In genomic region chr9:93992216-93992615, GRCm38 (mm10) we compare ENCODE assay signal across 34 mouse cellular contexts.
DNase-seq lines count a peak whose midpoint lies in the region; ATAC-seq and TF ChIP-seq lines count a peak whose summit lies in the region.
"Had no signal": no experiment of that assay in that cellular context is flagged by ENCODE, and none has a peak within 500 bp of the region (broad histone marks: within the 10 kb centered on the region; RNA-seq: fewer than 3 reads in every experiment).

No protein-coding gene starts in this region.

- H3K4me1 ChIP-seq in forebrain, postnatal 0 days (ENCODE audit: insufficient read depth): no peaks in the 10 kb centered on the region
- H3K4me1 ChIP-seq in forebrain, embryonic 10.5 days: no peaks in the 10 kb centered on the region
- H3K4me1 ChIP-seq: embryonic facial prominence, embryonic 10.5 days; embryonic facial prominence, embryonic 15.5 days; heart, embryonic 12.5 days; liver, embryonic 12.5 days; megakaryocyte, embryonic 14.5 days; midbrain, embryonic 12.5 days; neural tube, embryonic 12.5 days had no signal

- no peak for TF ChIP-seq CTCF in forebrain, postnatal 0 days (IDR thresholded peaks at IDR 0.05; ENCODE audit: low read depth)

- H3K9ac ChIP-seq in forebrain, postnatal 0 days: no peak overlapping the region
- H3K9ac ChIP-seq: embryonic facial prominence, embryonic 15.5 days; heart, embryonic 12.5 days; hindbrain, embryonic 14.5 days; liver, embryonic 12.5 days; liver, postnatal 0 days; midbrain, embryonic 12.5 days; neural tube, embryonic 12.5 days had no signal

- H3K27ac ChIP-seq in forebrain, postnatal 0 days (ENCODE audit: low read depth, low read length): no peak overlapping the region
- H3K27ac ChIP-seq in forebrain, embryonic 10.5 days: no peak overlapping the region
- H3K27ac ChIP-seq: embryonic facial prominence, embryonic 10.5 days; embryonic facial prominence, embryonic 15.5 days; gastrocnemius, adult 2 months; hindbrain, embryonic 14.5 days; layer of hippocampus, adult 2 months; liver, embryonic 12.5 days; midbrain, embryonic 12.5 days; neural tube, embryonic 12.5 days; stomach, postnatal 0 days had no signal

- ATAC-seq in forebrain, postnatal 0 days: peak; percentile 63; the same call in 1 of the 2 replicates
- peak; percentile 93 for ATAC-seq in frontal cortex, adult (ENCODE audit: low TSS enrichment)
- ATAC-seq: CD4-positive, CD25-positive, alpha-beta regulatory T cell, adult 4 months; liver, embryonic 12.5 days; liver, postnatal 0 days; lung, postnatal 0 days had no signal

- no peaks in the 10 kb centered on the region for H3K9me3 ChIP-seq in forebrain, postnatal 0 days (ENCODE audit: low read length)
- no peaks in the 10 kb centered on the region for H3K9me3 ChIP-seq in forebrain, embryonic 10.5 days
- H3K9me3 ChIP-seq: embryonic facial prominence, embryonic 10.5 days; embryonic facial prominence, embryonic 15.5 days; heart, embryonic 12.5 days; liver, embryonic 12.5 days; megakaryocyte, embryonic 14.5 days; midbrain, embryonic 12.5 days; neural tube, embryonic 12.5 days had no signal

- 73% methylated on average over 3 of the region's 3 CpGs for WGBS in forebrain, postnatal 0 days
- 84% methylated on average over 3 of the region's 3 CpGs for WGBS in forebrain, embryonic 10.5 days

- H3K4me3 ChIP-seq in forebrain, postnatal 0 days (ENCODE audit: low read depth, low read length): no peak overlapping the region
- H3K4me3 ChIP-seq in forebrain, embryonic 10.5 days: no peak overlapping the region
- H3K4me3 ChIP-seq: embryonic facial prominence, embryonic 10.5 days; embryonic facial prominence, embryonic 15.5 days; gastrocnemius, adult 2 months; heart, embryonic 12.5 days; layer of hippocampus, adult 2 months; liver, embryonic 12.5 days; megakaryocyte, embryonic 14.5 days; midbrain, embryonic 12.5 days; myocyte; neural tube, embryonic 12.5 days had no signal

- no peaks in the 10 kb centered on the region for H3K36me3 ChIP-seq in forebrain, postnatal 0 days (ENCODE audit: insufficient read depth)
- H3K36me3 ChIP-seq in forebrain, embryonic 10.5 days (replicated peaks): no peaks in the 10 kb centered on the region
- H3K36me3 ChIP-seq: embryonic facial prominence, embryonic 10.5 days; embryonic facial prominence, embryonic 15.5 days; heart, embryonic 12.5 days; liver, embryonic 12.5 days; midbrain, embryonic 12.5 days; neural tube, embryonic 12.5 days had no signal

- no peaks in the 10 kb centered on the region for H3K27me3 ChIP-seq in forebrain, postnatal 0 days (ENCODE audit: insufficient read depth, low read length)
- H3K27me3 ChIP-seq in forebrain, embryonic 10.5 days (ENCODE audit: poor library complexity, severe bottlenecking): no peaks in the 10 kb centered on the region
- H3K27me3 ChIP-seq: embryonic facial prominence, embryonic 15.5 days; heart, embryonic 12.5 days; liver, embryonic 12.5 days; megakaryocyte, embryonic 14.5 days; midbrain, embryonic 12.5 days; neural tube, embryonic 12.5 days had no signal

- no peak overlapping the region for H3K4me2 ChIP-seq in forebrain, postnatal 0 days (ENCODE audit: low read depth)
- H3K4me2 ChIP-seq: embryonic facial prominence, embryonic 15.5 days; heart, embryonic 12.5 days; hindbrain, embryonic 14.5 days; liver, embryonic 12.5 days; midbrain, embryonic 12.5 days; neural tube, embryonic 12.5 days had no signal

- peak; percentile 35 for DNase-seq in forebrain, postnatal 0 days
- DNase-seq in forebrain, embryonic 10.5 days (ENCODE audit: extremely low spot score, low spot score): no peak
- DNase-seq in brain, adult 2 months (ENCODE audit: low read depth, low spot score): peak; percentile 86
- DNase-seq in left cerebral cortex, adult 9 months (ENCODE audit: low spot score in 2 of 2): peak; percentile 57 to 69
- DNase-seq in kidney, postnatal 10 days: no peak
- no peak for DNase-seq in heart, postnatal 4 days
- no peak for DNase-seq in B cell, adult 2 months
- DNase-seq: adrenal gland, postnatal 14 days; cerebellum, adult 8-10 months; cerebellum, postnatal 25 days; gastrocnemius, adult 2 months; gastrocnemius, postnatal 36 days; heart, adult 18-20 months; kidney, adult 11 months; kidney, postnatal 25 days; liver, postnatal 0 days; lung, postnatal 4 days; spleen, adult 18-20 months; thymus, adult 2 months; thymus, postnatal 36 days had no signal

Comparison
In these comparisons a context has a peak if more than half of its experiments do, and no peak if none do; other contexts are left out.
1. DNase-seq: peak in forebrain, postnatal 0 days (single experiment), brain, adult 2 months (single experiment) and left cerebral cortex, adult 9 months (2 of 2); none in forebrain, embryonic 10.5 days (single experiment), kidney, postnatal 10 days (single experiment), heart, postnatal 4 days (single experiment) and B cell, adult 2 months (0 of 2).